ENCODE assay signal across 29 mouse cellular contexts in the genomic region with DNA sequence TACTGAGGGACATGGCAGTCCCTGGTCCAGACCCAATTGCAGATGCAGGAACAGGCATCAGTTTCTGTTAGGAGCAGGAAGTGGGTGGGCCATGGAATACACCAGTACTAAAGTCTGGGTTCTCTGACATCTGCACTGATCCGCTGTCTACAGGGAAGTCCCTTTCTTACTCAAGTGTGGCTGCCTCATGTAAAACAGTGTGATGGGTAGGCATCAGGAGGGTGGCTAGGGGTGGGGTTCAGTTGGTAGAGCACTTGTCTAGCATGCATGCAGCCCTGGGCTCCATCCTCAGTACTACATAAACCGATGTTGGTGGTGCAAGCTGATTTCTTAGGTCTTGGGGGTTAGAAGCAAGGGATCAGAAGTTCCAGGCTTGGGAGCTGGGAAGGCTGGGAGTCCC. TPM values are rescaled to one million over a fixed set of nuclear protein-coding genes. Genes with fewer than 3 reads are reported as not detected.
A peak's percentile ranks its signal among the peaks of the same experiment; 100 is the strongest.
DNase-seq lines count a peak whose midpoint lies in the region; ATAC-seq and TF ChIP-seq lines count a peak whose summit lies in the region.
"Had no signal": no experiment of that assay in that cellular context is flagged by ENCODE, and none has a peak within 500 bp of the region (broad histone marks: within the 10 kb centered on the region; RNA-seq: fewer than 3 reads in every experiment).

No protein-coding gene starts in this region.

- peak; percentile 73 to 75 for DNase-seq in spleen, postnatal 36 days (ENCODE audit: low spot score in 2 of 2)
- no peak for DNase-seq in spleen, postnatal 4 days (ENCODE audit: low spot score in 2 of 2)
- DNase-seq in B cell, adult 2 months, result peak; percentile 67 to 75
- no peak for DNase-seq in cerebellum, adult 2 months
- DNase-seq: adrenal gland, adult 2 months; adrenal gland, postnatal 14 days; cerebellum, adult 11 months; cerebellum, adult 8-10 months; cerebellum, postnatal 10 days; cerebellum, postnatal 36 days; embryo, embryonic 11 days; gastrocnemius, postnatal 25 days; heart, adult 2 months; heart, postnatal 14 days; heart, postnatal 4 days had no signal

- no peaks in the 10 kb centered on the region for H3K27me3 ChIP-seq in cerebellum, adult 2 months (ENCODE audit: control insufficient read depth, insufficient read depth, low read length)
- H3K27me3 ChIP-seq in midbrain, embryonic 15.5 days (replicated peaks), result peaks cover 3% of the 10 kb centered on the region; the same call in 1 of the 2 replicates
- H3K27me3 ChIP-seq: forebrain, embryonic 15.5 days; hindbrain, embryonic 15.5 days had no signal

- H3K4me3 ChIP-seq in cerebellum, adult 2 months (replicated peaks; ENCODE audit: insufficient read depth, low read depth, low read length), result no peak overlapping the region
- H3K4me3 ChIP-seq in midbrain, embryonic 15.5 days, result no peak overlapping the region
- H3K4me3 ChIP-seq: embryonic facial prominence, embryonic 10.5 days; embryonic facial prominence, embryonic 13.5 days; erythroblast, embryonic 14.5 days; forebrain, embryonic 12.5 days; forebrain, embryonic 15.5 days; heart, adult 2 months; heart, embryonic 10.5 days; heart, embryonic 13.5 days; hindbrain, embryonic 12.5 days; hindbrain, embryonic 15.5 days had no signal

- no peak overlapping the region for H3K9ac ChIP-seq in midbrain, embryonic 15.5 days
- H3K9ac ChIP-seq: embryonic facial prominence, embryonic 13.5 days; forebrain, embryonic 12.5 days; forebrain, embryonic 15.5 days; heart, embryonic 13.5 days; hindbrain, embryonic 12.5 days; hindbrain, embryonic 15.5 days had no signal

- no peaks in the 10 kb centered on the region for H3K4me1 ChIP-seq in cerebellum, adult 2 months (ENCODE audit: control insufficient read depth, insufficient read depth, low read length)
- H3K4me1 ChIP-seq in midbrain, embryonic 15.5 days, result no peaks in the 10 kb centered on the region
- H3K4me1 ChIP-seq: forebrain, embryonic 12.5 days; forebrain, embryonic 15.5 days; heart, embryonic 10.5 days; heart, embryonic 13.5 days; hindbrain, embryonic 12.5 days; hindbrain, embryonic 15.5 days had no signal

- no peaks in the 10 kb centered on the region for H3K36me3 ChIP-seq in midbrain, embryonic 15.5 days (replicated peaks)
- H3K36me3 ChIP-seq: embryonic facial prominence, embryonic 10.5 days; embryonic facial prominence, embryonic 13.5 days; forebrain, embryonic 12.5 days; forebrain, embryonic 15.5 days; heart, embryonic 10.5 days; heart, embryonic 13.5 days; hindbrain, embryonic 12.5 days; hindbrain, embryonic 15.5 days had no signal

- 0 out of 2 replicates have a peak, but pooled peaks have one; percentile 10 for ATAC-seq in granulocyte monocyte progenitor cell, adult 5-6 weeks (replicated peaks; ENCODE audit: poor library complexity, severe bottlenecking)
- no peak for ATAC-seq in midbrain, embryonic 15.5 days (replicated peaks)
- ATAC-seq: forebrain, embryonic 15.5 days had no signal

- no peak overlapping the region for H3K4me2 ChIP-seq in midbrain, embryonic 15.5 days
- H3K4me2 ChIP-seq: embryonic facial prominence, embryonic 13.5 days; forebrain, embryonic 12.5 days; forebrain, embryonic 15.5 days; heart, embryonic 13.5 days; hindbrain, embryonic 12.5 days; hindbrain, embryonic 15.5 days had no signal

- WGBS in cerebellum, adult 2 months, result 83% methylated on average over 2 of the region's 2 CpGs
- 83% methylated on average over 2 of the region's 2 CpGs for WGBS in midbrain, embryonic 15.5 days

- no peaks in the 10 kb centered on the region for H3K9me3 ChIP-seq in midbrain, embryonic 15.5 days
- H3K9me3 ChIP-seq: embryonic facial prominence, embryonic 10.5 days; embryonic facial prominence, embryonic 13.5 days; forebrain, embryonic 12.5 days; forebrain, embryonic 15.5 days; heart, embryonic 10.5 days; heart, embryonic 13.5 days; hindbrain, embryonic 12.5 days; hindbrain, embryonic 15.5 days had no signal

- no peak for TF ChIP-seq POLR2A in cerebellum, adult 2 months (IDR thresholded peaks at IDR 0.05; ENCODE audit: borderline replicate concordance, insufficient read depth, low read length)

- no peak overlapping the region for H3K27ac ChIP-seq in cerebellum, adult 2 months (ENCODE audit: insufficient read depth, low read length)
- no peak overlapping the region for H3K27ac ChIP-seq in midbrain, embryonic 15.5 days
- H3K27ac ChIP-seq: embryonic facial prominence, embryonic 10.5 days; embryonic facial prominence, embryonic 13.5 days; forebrain, embryonic 12.5 days; forebrain, embryonic 15.5 days; heart, adult 2 months; heart, embryonic 10.5 days; heart, embryonic 13.5 days; hindbrain, embryonic 12.5 days; hindbrain, embryonic 15.5 days had no signal

- TF ChIP-seq CTCF in cerebellum, adult 2 months (IDR thresholded peaks at IDR 0.05; ENCODE audit: borderline replicate concordance, insufficient read depth, low read depth, low read length), result no peak

RNA-seq across cellular contexts. Expression of gene Gm17455, which starts 14.2 kb away (rescaled TPM):
- total RNA-seq in granulocyte monocyte progenitor cell, adult 5-6 weeks (2014; fragmentation: Nextera tagmentation), result not detected in 2 replicates
- total RNA-seq in granulocyte monocyte progenitor cell, adult 5-6 weeks (2017), result not detected in 2 replicates
- polyA plus RNA-seq in cerebellum, adult 2 months (2012; rRNA removed), result 1.7 TPM in 2 replicates
- polyA plus RNA-seq in midbrain, embryonic 15.5 days (2015; fragmentation: Nextera tagmentation; extraction: Ambion mirVana), result 8.9 and 11.0 TPM in 2 replicates
- total RNA-seq: adrenal gland, adult 2 months; adrenal gland, postnatal 14 days; adrenal gland, postnatal 4 days; gastrocnemius, adult 8-10 months; gastrocnemius, postnatal 25 days; heart, adult 2 months; heart, postnatal 14 days; heart, postnatal 4 days; MEL had no signal
- polyA plus RNA-seq: erythroblast, embryonic 14.5 days had no signal

Comparison
In these comparisons a context has a peak if more than half of its experiments do, and no peak if none do; other contexts are left out.
1. DNase-seq: peak in spleen, postnatal 36 days (2 of 2) and B cell, adult 2 months (2 of 2); none in spleen, postnatal 4 days (0 of 2) and cerebellum, adult 2 months (0 of 2).